Comparison of ENCODE assay signal across 8 mouse cellular contexts in genomic region chr11:29173125-29173631, GRCm38 (mm10). TPM values are rescaled to one million over a fixed set of nuclear protein-coding genes. Genes with fewer than 3 reads are reported as not detected.
DNase-seq lines count a peak whose midpoint lies in the region; ATAC-seq and TF ChIP-seq lines count a peak whose summit lies in the region.

No protein-coding gene starts in this region.

- WGBS in thymus, adult 2 months, result under 1% methylated on average over 38 of the region's 38 CpGs
- under 1% methylated on average over 38 of the region's 38 CpGs for WGBS in intestine, embryonic 16.5 days
- 0% methylated on average over 36 of the region's 38 CpGs for WGBS in limb, embryonic 14.5 days
- under 1% methylated on average over 38 of the region's 38 CpGs for WGBS in midbrain, embryonic 15.5 days

- peak overlapping the region; percentile 75 for H3K4me2 ChIP-seq in intestine, embryonic 16.5 days (ENCODE audit: low read depth, low read length)
- peak overlapping the region; percentile 69 for H3K4me2 ChIP-seq in limb, embryonic 14.5 days (replicated peaks; ENCODE audit: low read depth, low read length, severe bottlenecking)
- H3K4me2 ChIP-seq in midbrain, embryonic 15.5 days, result peak overlapping the region; percentile 78

- TF ChIP-seq CTCF in thymus, adult 2 months (IDR thresholded peaks at IDR 0.05; ENCODE audit: borderline replicate concordance, control insufficient read depth, extremely low read depth, insufficient read depth, low read length, poor library complexity), result peak; percentile 63; the same call in 1 of the 2 replicates

- H3K4me3 ChIP-seq in thymus, adult 2 months (ENCODE audit: control insufficient read depth, insufficient read depth, low read length), result peak overlapping the region; percentile 87
- peak overlapping the region; percentile 98 for H3K4me3 ChIP-seq in intestine, embryonic 16.5 days (ENCODE audit: low read length)
- H3K4me3 ChIP-seq in limb, embryonic 14.5 days (replicated peaks; ENCODE audit: low read length), result peak overlapping the region; percentile 99
- H3K4me3 ChIP-seq in midbrain, embryonic 15.5 days, result peak overlapping the region; percentile 80

- H3K9ac ChIP-seq in intestine, embryonic 16.5 days (ENCODE audit: low read depth, low read length), result peak overlapping the region; percentile 99
- H3K9ac ChIP-seq in limb, embryonic 14.5 days (ENCODE audit: low read depth, low read length, severe bottlenecking), result peak overlapping the region; percentile 100
- peak overlapping the region; percentile 89 for H3K9ac ChIP-seq in midbrain, embryonic 15.5 days

- H3K36me3 ChIP-seq in thymus, adult 2 months (ENCODE audit: control insufficient read depth, insufficient read depth, low read length), result no peaks in the 10 kb centered on the region
- H3K36me3 ChIP-seq in intestine, embryonic 16.5 days (ENCODE audit: control insufficient read depth, insufficient read depth, low read length), result no peaks in the 10 kb centered on the region
- peaks cover 2% of the 10 kb centered on the region; the same call in 1 of the 2 replicates for H3K36me3 ChIP-seq in limb, embryonic 14.5 days (ENCODE audit: control insufficient read depth, insufficient read depth, low read length)
- no peaks in the 10 kb centered on the region for H3K36me3 ChIP-seq in midbrain, embryonic 15.5 days (replicated peaks)

- ATAC-seq in intestine, embryonic 16.5 days, result peak; percentile 71
- peak; percentile 69 for ATAC-seq in limb, embryonic 14.5 days (ENCODE audit: low FRiP score, low read depth)
- peak; percentile 80 for ATAC-seq in midbrain, embryonic 15.5 days (replicated peaks)

- intact Hi-C loops in gastrocnemius, postnatal 36 days (cut with DNase I), result no loop called here

- no peaks in the 10 kb centered on the region for H3K4me1 ChIP-seq in thymus, adult 2 months (replicated peaks; ENCODE audit: control insufficient read depth, insufficient read depth, low read length)
- peaks cover 8% of the 10 kb centered on the region for H3K4me1 ChIP-seq in intestine, embryonic 16.5 days (ENCODE audit: control insufficient read depth, insufficient read depth, low read length)
- peaks cover 7% of the 10 kb centered on the region for H3K4me1 ChIP-seq in limb, embryonic 14.5 days (ENCODE audit: control insufficient read depth, insufficient read depth, low read length)
- H3K4me1 ChIP-seq in midbrain, embryonic 15.5 days, result peaks cover 27% of the 10 kb centered on the region

- H3K27me3 ChIP-seq in thymus, adult 2 months (ENCODE audit: control insufficient read depth, insufficient read depth, low read length), result no peaks in the 10 kb centered on the region
- no peaks in the 10 kb centered on the region for H3K27me3 ChIP-seq in intestine, embryonic 16.5 days (replicated peaks; ENCODE audit: control insufficient read depth, insufficient read depth, low read length)
- H3K27me3 ChIP-seq in limb, embryonic 14.5 days (ENCODE audit: control insufficient read depth, insufficient read depth, low read length), result no peaks in the 10 kb centered on the region
- H3K27me3 ChIP-seq in midbrain, embryonic 15.5 days (replicated peaks), result no peaks in the 10 kb centered on the region

- DNase-seq in thymus, adult 2 months, result peak; percentile 59
- no peak for DNase-seq in thymus, adult 18-20 months
- peak; percentile 83 for DNase-seq in embryo, embryonic 10.5 days (ENCODE audit: low spot score)
- DNase-seq in gastrocnemius, postnatal 36 days, result peak; percentile 13 to 49
- DNase-seq in limb, embryonic 14.5 days (ENCODE audit: low spot score), result peak; percentile 87
- DNase-seq in spleen, postnatal 10 days (ENCODE audit: low spot score in 2 of 2), result peak; percentile 80 to 81

- H3K27ac ChIP-seq in thymus, adult 2 months (ENCODE audit: control insufficient read depth, insufficient read depth, low read length), result peak overlapping the region; percentile 63
- H3K27ac ChIP-seq in intestine, embryonic 16.5 days (ENCODE audit: low read length), result peak overlapping the region; percentile 95
- H3K27ac ChIP-seq in limb, embryonic 14.5 days (replicated peaks; ENCODE audit: low read depth, low read length), result peak overlapping the region; percentile 99
- H3K27ac ChIP-seq in midbrain, embryonic 15.5 days, result peak overlapping the region; percentile 96

- TF ChIP-seq POLR2A in thymus, adult 2 months (IDR thresholded peaks at IDR 0.05; ENCODE audit: control insufficient read depth, extremely low read depth, insufficient read depth, low read length, poor library complexity), result no peak
- TF ChIP-seq POLR2A in limb, embryonic 14.5 days (IDR thresholded peaks at IDR 0.05; ENCODE audit: borderline replicate concordance, extremely low read depth, insufficient read depth, insufficient read length), result no peak

- H3K9me3 ChIP-seq in intestine, embryonic 16.5 days (ENCODE audit: control insufficient read depth, low read length), result no peaks in the 10 kb centered on the region
- H3K9me3 ChIP-seq in limb, embryonic 14.5 days (ENCODE audit: control insufficient read depth, low read length), result no peaks in the 10 kb centered on the region
- no peaks in the 10 kb centered on the region for H3K9me3 ChIP-seq in midbrain, embryonic 15.5 days

RNA-seq across cellular contexts. Expression of gene Ppp4r3b, which starts 0.5 kb away (rescaled TPM):
- polyA plus RNA-seq in thymus, adult 2 months (2012; rRNA removed), result 15.8 and 17.0 TPM in 2 replicates
- total RNA-seq in gastrocnemius, postnatal 36 days (2021), result 10 to 100 TPM; 22.1 to 26.9 TPM
- polyA plus RNA-seq in intestine, embryonic 16.5 days (2015; fragmentation: Nextera tagmentation; extraction: Ambion mirVana), result 74.7 and 78.0 TPM in 2 replicates
- 16.2 and 21.0 TPM in 2 replicates for polyA plus RNA-seq in limb, embryonic 14.5 days (2012; rRNA removed)
- 77.8 and 81.2 TPM in 2 replicates for polyA plus RNA-seq in limb, embryonic 14.5 days (2014; fragmentation: Nextera tagmentation; extraction: Ambion mirVana)
- 67.2 and 73.3 TPM in 2 replicates for polyA plus RNA-seq in midbrain, embryonic 15.5 days (2015; fragmentation: Nextera tagmentation; extraction: Ambion mirVana)

RNA-seq across cellular contexts. Expression of gene Pnpt1, which starts 42.6 kb away (rescaled TPM):
- 12.4 and 16.0 TPM in 2 replicates for polyA plus RNA-seq in thymus, adult 2 months (2012; rRNA removed)
- 10 to 100 TPM; 14.3 to 15.8 TPM for total RNA-seq in gastrocnemius, postnatal 36 days (2021)
- polyA plus RNA-seq in intestine, embryonic 16.5 days (2015; fragmentation: Nextera tagmentation; extraction: Ambion mirVana), result 40.6 and 45.4 TPM in 2 replicates
- 24.5 and 32.2 TPM in 2 replicates for polyA plus RNA-seq in limb, embryonic 14.5 days (2012; rRNA removed)
- 35.8 and 37.4 TPM in 2 replicates for polyA plus RNA-seq in limb, embryonic 14.5 days (2014; fragmentation: Nextera tagmentation; extraction: Ambion mirVana)
- polyA plus RNA-seq in midbrain, embryonic 15.5 days (2015; fragmentation: Nextera tagmentation; extraction: Ambion mirVana), result 23.3 and 25.7 TPM in 2 replicates

Comparison
In these comparisons a context has a peak if more than half of its experiments do, and no peak if none do; other contexts are left out.
1. DNase-seq: peak in thymus, adult 2 months (single experiment), embryo, embryonic 10.5 days (single experiment), gastrocnemius, postnatal 36 days (2 of 2), limb, embryonic 14.5 days (single experiment) and spleen, postnatal 10 days (2 of 2); none in thymus, adult 18-20 months (0 of 2).
2. Peak in every context shown above with its lines, with median percentiles within 50 percentile points of each other: H3K27ac ChIP-seq, H3K4me3 ChIP-seq, ATAC-seq, H3K4me2 ChIP-seq and H3K9ac ChIP-seq.